Mouse (Mus musculus) hindbrain, embryonic 16.5 days (tissue): ENCODE results near the gene Ndufa6. TPM values are rescaled to one million over a fixed set of nuclear protein-coding genes. Genes with fewer than 3 reads are reported as not detected.
A peak's percentile ranks its signal among the peaks of the same experiment; 100 is the strongest.

Experiments
- ATAC-seq: fragments of 200-750 bp; cut with Nextera tagmentation; 2 replicates; pipeline ENCODE4 v1.8.0; 2017; ENCODE audit warnings: moderate TSS enrichment, moderate library complexity
- H3K27ac ChIP-seq: fragments of 300-500 bp; sonication (generic); 2 replicates; pipeline ENCODE4 v1.5.1; 2014; ENCODE audit warnings: low read depth, mild to moderate bottlenecking, control low read depth, low read length, moderate library complexity
- H3K27me3 ChIP-seq: fragments of 300-500 bp; sonication (generic); replicated peaks from 2 replicates; pipeline ENCODE4 v1.6.1; 2014; ENCODE audit warnings: low read length; ENCODE audit not compliant: control insufficient read depth, insufficient read depth
- H3K36me3 ChIP-seq: fragments of 300-500 bp; sonication (generic); 2 replicates; pipeline ENCODE4 v1.6.1; 2014; ENCODE audit warnings: mild to moderate bottlenecking, low read length, moderate library complexity, mixed read lengths; ENCODE audit not compliant: control insufficient read depth, insufficient read depth
- H3K4me1 ChIP-seq: fragments of 300-500 bp; sonication (generic); 2 replicates; pipeline ENCODE4 v1.6.1; 2014; ENCODE audit warnings: low read depth, low read length; ENCODE audit not compliant: control insufficient read depth, insufficient read depth
- H3K4me2 ChIP-seq: fragments of 300-500 bp; sonication (generic); 2 replicates; pipeline ENCODE4 v1.6.1; 2014; ENCODE audit warnings: mild to moderate bottlenecking, low read length, control low read depth, moderate library complexity
- H3K4me3 ChIP-seq: fragments of 300-500 bp; sonication (generic); 2 replicates; pipeline ENCODE4 v1.5.1; 2014; ENCODE audit warnings: mild to moderate bottlenecking, low read length, control low read depth, moderate library complexity
- H3K9ac ChIP-seq: fragments of 300-500 bp; sonication (generic); 2 replicates; pipeline ENCODE4 v1.6.1; 2014; ENCODE audit warnings: low read depth, mild to moderate bottlenecking, control low read depth, low read length, moderate library complexity
- H3K9me3 ChIP-seq: fragments of 300-500 bp; sonication (generic); 2 replicates; pipeline ENCODE4 v1.6.1; 2014; ENCODE audit warnings: mild to moderate bottlenecking, low read length, moderate library complexity; ENCODE audit not compliant: control insufficient read depth
- WGBS: fragments of 180-500 bp; shearing (Covaris S2); extraction: QIAGEN DNeasy Blood & Tissue Kit; methylation state at CpG from one replicate; pipeline ENCODE4 v1.1.7; 2014; 5-methylcytosine and 5-hydroxymethylcytosine counted together
- polyA plus RNA-seq: library from polyadenylated mRNA; unstranded; fragments of >200 nt; fragmentation: Nextera tagmentation; extraction: Ambion mirVana; gene quantifications from 2 replicates; pipeline ENCODE4 v1.2.1, GENCODE M21; 2015

Ndufa6 gene
- polyA plus RNA-seq, 1 experiment from 2014 or later: 392 TPM

DNA sequence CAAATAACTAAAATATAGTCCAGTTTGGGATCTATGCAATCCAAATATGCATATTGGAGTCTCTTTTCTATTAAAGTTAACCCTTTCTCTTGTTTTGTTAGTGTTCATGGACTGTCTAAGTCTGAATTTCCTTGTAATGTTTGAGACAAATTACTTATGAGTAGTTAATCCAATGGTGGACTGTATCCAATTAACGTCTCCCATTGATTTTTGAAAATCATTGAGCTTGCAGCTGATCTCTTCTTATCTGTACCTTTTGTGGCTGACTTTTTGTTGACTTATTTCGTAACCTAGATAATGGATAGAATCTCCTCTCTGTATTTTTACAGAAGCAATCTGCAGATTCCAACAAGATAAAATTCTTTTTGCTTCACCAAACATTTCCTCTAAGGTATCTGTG, 28.3 kb upstream of the Ndufa6 start:
- Histone ChIP-seq H3K27me3 (no peaks in the 10 kb centered on the region), H3K27ac (no peak overlapping the region)
- 91% methylated on average over 2 of the region's 2 CpGs for WGBS

DNA sequence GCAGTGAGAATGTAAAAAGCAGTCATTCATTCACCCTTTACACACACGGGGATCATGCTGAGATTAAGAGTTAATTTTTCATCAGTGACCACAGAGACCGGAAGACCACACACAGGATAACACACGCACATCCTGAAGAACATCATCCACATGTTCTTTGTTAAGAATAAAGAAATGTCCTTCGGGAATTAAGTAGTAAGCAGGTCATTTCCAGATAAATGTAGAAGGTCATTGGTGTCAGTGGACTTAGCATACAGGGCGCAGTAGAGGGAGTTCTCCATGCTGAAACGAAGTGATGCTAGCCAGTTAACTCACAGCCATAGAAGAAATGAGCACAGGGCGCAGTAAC, 26.6 kb upstream of the Ndufa6 start:
- WGBS: 28% methylated on average over 7 of the region's 7 CpGs
- Histone ChIP-seq H3K4me3 (peak overlapping the region; percentile 26), H3K4me2 (peak overlapping the region; percentile 71), H3K9ac (peak overlapping the region; percentile 54), H3K27ac (no peak overlapping the region), H3K4me1 (peaks cover 7% of the 10 kb centered on the region), H3K36me3 (no peaks in the 10 kb centered on the region), H3K9me3 (no peaks in the 10 kb centered on the region), H3K27me3 (no peaks in the 10 kb centered on the region)
- no peak for ATAC-seq

More for the DNA sequence above, 28.3 kb upstream of the Ndufa6 start:
- no peak for ATAC-seq
- no peaks in the 10 kb centered on the region for H3K9me3 ChIP-seq
- H3K4me2 ChIP-seq: no peak overlapping the region
- H3K4me1 ChIP-seq: peaks cover 7% of the 10 kb centered on the region
- no peak overlapping the region for H3K9ac ChIP-seq
- H3K36me3 ChIP-seq: no peaks in the 10 kb centered on the region
- H3K4me3 ChIP-seq: no peak overlapping the region

DNA sequence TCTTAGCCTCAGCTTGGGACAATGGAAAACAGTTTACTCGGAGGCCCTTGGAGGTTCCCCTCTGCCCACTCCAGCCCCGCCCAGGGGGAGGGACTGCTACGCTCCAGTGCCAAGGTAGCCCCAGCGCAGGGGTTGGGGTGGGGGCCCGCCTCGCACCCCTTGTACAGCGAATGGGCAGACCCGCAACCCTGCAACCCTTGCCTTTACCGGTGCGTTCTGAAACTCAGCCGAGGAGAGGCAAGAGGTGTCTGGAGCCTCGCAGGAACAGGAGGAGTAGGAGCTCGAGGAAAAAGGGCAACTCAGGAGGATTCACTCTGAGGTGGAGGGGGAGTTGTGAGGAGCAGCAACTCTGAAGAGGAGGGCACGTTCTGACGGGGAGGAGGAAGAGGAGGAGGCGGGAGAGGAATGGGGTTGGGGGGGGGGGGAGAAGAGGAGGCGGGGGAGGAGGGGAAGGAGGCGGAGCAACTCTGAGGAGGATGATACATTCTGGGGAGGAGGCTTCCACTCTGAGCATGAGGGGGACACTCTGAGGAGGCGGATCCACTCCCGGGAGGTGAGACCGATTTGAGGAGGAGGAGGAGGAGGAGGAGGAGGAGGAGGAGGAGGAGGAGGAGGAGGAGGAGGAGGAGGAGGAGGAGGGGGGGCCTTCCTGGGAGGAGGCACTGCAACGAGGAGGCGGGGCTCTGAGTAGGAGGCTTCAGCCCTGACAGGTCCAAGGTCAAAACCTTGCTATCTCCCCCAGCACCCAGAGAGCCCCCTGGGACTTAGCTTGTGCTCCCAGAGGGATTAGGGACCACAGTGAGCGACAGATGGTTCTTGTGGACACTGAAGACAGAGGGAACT, 26.0 kb upstream of the Ndufa6 start, which contains the start of gene Cyp2d22:
Gene Cyp2d22 (minus strand): TSS at position 390 of the 843 bp plus-strand sequence.
- peaks cover 7% of the 10 kb centered on the region for H3K4me1 ChIP-seq
- peak; percentile 80 for ATAC-seq
- H3K27me3 ChIP-seq: no peaks in the 10 kb centered on the region
- H3K27ac ChIP-seq: no peak within 1 kb of the TSS; the same call in 1 of the 2 replicates
- H3K4me3 ChIP-seq: peak within 1 kb of the TSS; percentile 26
- 2% methylated on average over 21 of the region's 24 CpGs for WGBS
- H3K9ac ChIP-seq: peak within 1 kb of the TSS; percentile 54
- H3K36me3 ChIP-seq: no peaks in the 10 kb centered on the region
- H3K4me2 ChIP-seq: peak within 1 kb of the TSS; percentile 71
- H3K9me3 ChIP-seq: no peaks in the 10 kb centered on the region

DNA sequence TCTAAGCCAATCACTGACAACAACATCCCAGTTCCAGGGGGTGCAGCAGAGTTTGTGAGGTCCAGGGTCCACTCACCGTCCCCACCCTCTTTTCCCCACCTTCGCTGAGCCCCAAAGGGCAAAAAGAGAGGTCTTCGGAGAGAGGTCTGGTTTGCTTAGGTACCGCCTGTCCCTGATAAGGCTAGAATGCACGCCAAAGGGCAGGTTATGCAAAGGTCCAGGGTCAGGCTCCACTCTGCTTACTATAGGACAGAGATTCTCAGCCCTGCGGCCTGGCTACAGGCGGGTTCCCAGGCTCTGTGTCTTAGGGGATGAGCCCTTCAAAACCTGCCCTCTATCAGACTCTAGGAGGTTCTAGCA, 25.4 kb upstream of the Ndufa6 start:
- H3K9me3 ChIP-seq: no peaks in the 10 kb centered on the region
- H3K27me3 ChIP-seq: no peaks in the 10 kb centered on the region
- no peak overlapping the region for H3K27ac ChIP-seq
- no peak; the same call in 1 of the 2 replicates for ATAC-seq
- H3K4me3 ChIP-seq: peak overlapping the region; percentile 26
- H3K4me1 ChIP-seq: peaks cover 7% of the 10 kb centered on the region
- H3K9ac ChIP-seq: peak overlapping the region; percentile 15; the same call in 1 of the 2 replicates
- WGBS: 31% methylated on average over 7 of the region's 7 CpGs
- peak overlapping the region; percentile 71 for H3K4me2 ChIP-seq
- no peaks in the 10 kb centered on the region for H3K36me3 ChIP-seq

DNA sequence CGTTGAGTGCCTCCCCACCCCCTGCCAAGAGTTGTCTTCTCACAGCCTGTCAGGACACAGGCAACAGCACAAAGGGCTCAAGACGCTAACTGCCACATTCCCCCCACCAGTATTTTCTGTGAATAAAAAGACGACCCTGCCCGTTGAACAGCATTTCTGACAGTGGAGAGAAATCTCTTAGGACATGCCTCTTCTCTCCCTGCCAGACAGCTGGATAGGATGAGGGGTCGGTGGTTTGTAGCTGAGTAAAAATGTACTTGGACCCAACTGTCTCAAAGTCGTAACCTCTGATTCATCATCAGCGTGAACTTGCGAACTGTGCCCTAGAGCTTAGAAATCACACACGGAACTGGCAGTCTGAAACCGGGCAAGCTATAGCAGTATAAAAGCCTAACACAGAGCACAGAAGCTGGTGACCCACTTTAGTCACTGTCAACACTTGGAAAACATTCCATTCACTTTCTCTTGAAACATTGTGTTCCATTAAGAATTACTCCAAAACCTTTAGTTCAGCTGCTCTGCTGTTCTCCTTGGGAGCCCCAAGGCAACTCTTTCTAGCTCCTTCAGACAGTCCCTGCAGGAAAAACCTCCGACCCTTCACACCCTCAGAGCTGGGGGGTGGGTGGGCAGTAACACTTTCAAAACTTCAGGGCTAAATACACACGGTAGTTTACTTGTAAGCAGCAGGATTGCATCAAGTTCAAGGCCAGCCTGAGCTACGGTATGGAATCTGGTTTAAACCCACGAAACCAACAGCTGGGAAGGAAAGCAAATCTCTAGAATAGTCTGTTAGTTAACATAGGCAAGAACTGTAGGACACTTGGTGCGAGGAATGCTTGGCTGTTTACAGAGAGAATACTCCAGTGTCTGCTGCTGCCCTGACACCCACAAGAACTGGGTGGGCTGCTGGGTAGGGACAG, 24.4 kb upstream of the Ndufa6 start:
- H3K4me3 ChIP-seq: no peak overlapping the region
- H3K9ac ChIP-seq: no peak overlapping the region
- 48% methylated on average over 15 of the region's 15 CpGs for WGBS
- ATAC-seq: no peak
- H3K27ac ChIP-seq: no peak overlapping the region
- peaks cover 7% of the 10 kb centered on the region for H3K4me1 ChIP-seq
- no peaks in the 10 kb centered on the region for H3K36me3 ChIP-seq
- H3K4me2 ChIP-seq: no peak overlapping the region; the same call in 1 of the 2 replicates
- no peaks in the 10 kb centered on the region for H3K27me3 ChIP-seq
- H3K9me3 ChIP-seq: no peaks in the 10 kb centered on the region

DNA sequence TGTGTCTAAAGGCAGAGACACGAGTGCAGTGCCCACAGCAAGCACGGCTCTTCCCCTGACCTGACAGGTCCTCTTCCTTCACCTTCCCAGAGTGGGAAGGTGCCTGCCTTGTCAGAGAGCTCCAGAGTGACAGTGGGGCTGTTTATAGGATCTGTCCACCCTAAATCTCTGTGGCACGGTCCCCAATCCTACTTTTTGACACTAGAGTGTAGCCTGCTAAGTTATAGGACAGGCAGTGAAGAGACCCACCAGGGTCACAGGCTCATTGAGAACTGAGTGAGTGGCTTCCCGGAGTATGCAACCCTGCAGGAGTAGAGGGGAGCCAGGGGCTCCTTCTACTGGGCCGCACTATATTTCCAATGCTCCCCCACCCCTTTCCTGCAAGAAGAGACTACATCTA, 23.6 kb upstream of the Ndufa6 start:
- ATAC-seq: no peak
- H3K4me2 ChIP-seq: no peak overlapping the region
- H3K4me1 ChIP-seq: peaks cover 7% of the 10 kb centered on the region
- H3K36me3 ChIP-seq: no peaks in the 10 kb centered on the region
- no peak overlapping the region for H3K9ac ChIP-seq
- no peak overlapping the region for H3K4me3 ChIP-seq
- H3K9me3 ChIP-seq: no peaks in the 10 kb centered on the region
- WGBS: 82% methylated on average over 5 of the region's 5 CpGs
- H3K27ac ChIP-seq: no peak overlapping the region
- H3K27me3 ChIP-seq: no peaks in the 10 kb centered on the region

DNA sequence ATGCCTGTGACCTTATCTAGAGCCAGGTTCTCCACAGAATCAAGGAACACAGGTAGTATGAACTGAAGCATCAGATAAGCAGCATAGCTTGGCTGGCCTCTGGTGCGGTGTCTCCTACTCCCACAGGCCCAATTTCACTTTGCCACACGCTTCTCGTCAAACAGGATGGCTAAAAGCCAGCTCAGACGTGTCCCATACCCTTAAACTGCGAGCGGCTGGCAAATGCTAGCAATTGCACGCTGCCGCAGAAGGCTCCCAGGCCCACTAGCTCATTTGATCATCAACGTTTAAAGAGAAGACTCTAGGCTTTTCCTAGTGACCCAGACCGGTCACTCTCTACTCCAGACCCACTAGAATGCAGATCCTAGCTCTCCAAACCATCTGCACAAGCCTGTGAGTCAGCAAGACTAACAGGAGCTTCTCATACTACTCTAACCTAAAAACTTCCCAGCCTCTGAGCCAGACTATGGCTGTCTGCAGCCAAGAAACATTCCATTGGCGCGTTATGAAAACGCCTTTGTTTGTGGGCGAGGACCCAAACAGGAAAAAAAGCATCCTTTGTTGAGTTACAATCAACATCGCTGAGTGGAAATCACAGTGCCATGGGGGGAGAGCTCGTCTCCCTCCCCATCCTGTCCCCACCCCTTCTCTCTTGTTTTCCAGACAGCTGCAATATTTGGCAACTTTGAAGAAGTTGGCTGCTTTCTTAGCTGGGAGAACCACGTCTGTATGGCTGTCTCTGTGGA, 22.4 kb upstream of the Ndufa6 start:
- WGBS: 48% methylated on average over 17 of the region's 17 CpGs
- Histone ChIP-seq H3K4me2 (no peak overlapping the region), H3K4me1 (peaks cover 7% of the 10 kb centered on the region), H3K27me3 (no peaks in the 10 kb centered on the region), H3K9me3 (no peaks in the 10 kb centered on the region), H3K27ac (no peak overlapping the region), H3K9ac (no peak overlapping the region), H3K36me3 (no peaks in the 10 kb centered on the region), H3K4me3 (no peak overlapping the region)
- ATAC-seq: peak; percentile 19; the same call in 1 of the 2 replicates

DNA sequence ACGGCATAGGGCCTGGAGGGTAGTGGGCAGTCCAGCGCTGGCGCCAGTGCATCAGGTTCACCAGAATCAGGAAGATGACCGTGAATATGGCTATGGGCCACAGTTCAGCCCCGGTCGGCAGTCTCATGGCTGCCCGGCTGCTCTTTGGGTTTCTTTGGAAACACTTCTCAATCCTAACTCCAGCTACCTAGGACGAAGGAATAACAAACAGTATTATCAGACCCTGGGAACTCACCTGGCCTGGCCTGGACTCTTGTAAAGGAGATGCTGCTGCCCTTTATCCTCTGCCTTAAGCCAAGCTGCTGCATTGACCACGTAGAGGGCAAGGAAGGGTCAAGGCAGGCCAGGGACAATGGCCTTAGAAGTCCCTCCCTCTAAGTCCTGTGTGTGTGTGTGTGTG, 21.7 kb upstream of the Ndufa6 start:
- Histone ChIP-seq H3K27ac (no peak overlapping the region), H3K4me3 (no peak overlapping the region), H3K4me2 (no peak overlapping the region), H3K9ac (no peak overlapping the region), H3K9me3 (no peaks in the 10 kb centered on the region), H3K36me3 (no peaks in the 10 kb centered on the region), H3K4me1 (peaks cover 3% of the 10 kb centered on the region; the same call in 1 of the 2 replicates), H3K27me3 (no peaks in the 10 kb centered on the region)
- no peak for ATAC-seq
- WGBS: 90% methylated on average over 9 of the region's 9 CpGs
